17 mouse cellular contexts compared by ENCODE assay signal in the genomic region with DNA sequence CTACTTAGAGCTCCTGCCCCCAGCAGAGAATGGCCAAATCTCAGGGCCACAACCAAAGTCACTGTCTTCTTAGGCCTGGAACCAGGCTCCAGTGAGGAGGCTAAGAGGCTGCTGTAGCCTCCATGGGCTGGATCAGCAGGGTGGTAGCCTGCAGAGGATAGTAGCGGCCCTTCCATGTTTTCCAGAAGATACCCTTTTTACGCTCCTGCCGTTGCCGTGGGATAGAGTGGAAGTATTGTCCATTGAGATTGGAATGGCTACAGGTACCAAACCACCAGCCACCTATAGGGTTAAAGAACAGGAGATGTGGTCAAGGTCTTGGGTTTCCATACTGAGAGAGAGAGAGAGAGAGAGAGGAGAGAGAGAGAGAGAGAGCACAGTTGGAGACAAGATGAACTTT.
"Had no signal": no experiment of that assay in that cellular context is flagged by ENCODE, and none has a peak within 500 bp of the region (broad histone marks: within the 10 kb centered on the region; RNA-seq: fewer than 3 reads in every experiment).

No protein-coding gene starts in this region.

- H3K9me3 ChIP-seq: limb, embryonic 12.5 days; limb, embryonic 15.5 days; lung, embryonic 15.5 days; midbrain, embryonic 12.5 days; midbrain, embryonic 15.5 days; neural tube, embryonic 12.5 days; neural tube, embryonic 15.5 days had no signal

- H3K4me2 ChIP-seq: limb, embryonic 12.5 days; limb, embryonic 15.5 days; lung, embryonic 15.5 days; midbrain, embryonic 12.5 days; midbrain, embryonic 15.5 days; neural tube, embryonic 12.5 days; neural tube, embryonic 15.5 days had no signal

- ATAC-seq: midbrain, embryonic 15.5 days had no signal

- DNase-seq: layer of hippocampus, postnatal 36 days; lung, adult 18-20 months; lung, postnatal 14 days; retina, postnatal 1 day; right cerebral cortex, postnatal 25 days; thymus, adult 18-20 months; thymus, postnatal 36 days had no signal

- H3K36me3 ChIP-seq: midbrain, embryonic 12.5 days; midbrain, embryonic 15.5 days; neural tube, embryonic 15.5 days had no signal

- H3K9ac ChIP-seq: limb, embryonic 12.5 days; limb, embryonic 15.5 days; lung, embryonic 15.5 days; midbrain, embryonic 12.5 days; midbrain, embryonic 15.5 days; neural tube, embryonic 12.5 days; neural tube, embryonic 15.5 days had no signal

- H3K27me3 ChIP-seq: limb, embryonic 12.5 days; limb, embryonic 15.5 days; lung, embryonic 15.5 days; midbrain, embryonic 15.5 days; neural tube, embryonic 12.5 days; neural tube, embryonic 15.5 days had no signal

- H3K27ac ChIP-seq: kidney, postnatal 0 days; left cerebral cortex, adult 2 months; limb, embryonic 12.5 days; limb, embryonic 15.5 days; lung, embryonic 15.5 days; macrophage; midbrain, embryonic 12.5 days; midbrain, embryonic 15.5 days; neural tube, embryonic 12.5 days; neural tube, embryonic 15.5 days had no signal

- H3K4me1 ChIP-seq: midbrain, embryonic 15.5 days had no signal

- H3K4me3 ChIP-seq: left cerebral cortex, adult 2 months; limb, embryonic 12.5 days; limb, embryonic 15.5 days; lung, embryonic 15.5 days; midbrain, embryonic 12.5 days; midbrain, embryonic 15.5 days; neural tube, embryonic 12.5 days; neural tube, embryonic 15.5 days had no signal
